Mouse (Mus musculus): ENCODE measurements around the gene Ldb3.

Ldb3 gene

GRCm38 (mm10) chr14:34511901-34512300 lies 76.6 kb downstream of the Ldb3 start:
- no peak for DNase-seq (ENCODE audit: low spot score in 2 of 2)

DNA sequence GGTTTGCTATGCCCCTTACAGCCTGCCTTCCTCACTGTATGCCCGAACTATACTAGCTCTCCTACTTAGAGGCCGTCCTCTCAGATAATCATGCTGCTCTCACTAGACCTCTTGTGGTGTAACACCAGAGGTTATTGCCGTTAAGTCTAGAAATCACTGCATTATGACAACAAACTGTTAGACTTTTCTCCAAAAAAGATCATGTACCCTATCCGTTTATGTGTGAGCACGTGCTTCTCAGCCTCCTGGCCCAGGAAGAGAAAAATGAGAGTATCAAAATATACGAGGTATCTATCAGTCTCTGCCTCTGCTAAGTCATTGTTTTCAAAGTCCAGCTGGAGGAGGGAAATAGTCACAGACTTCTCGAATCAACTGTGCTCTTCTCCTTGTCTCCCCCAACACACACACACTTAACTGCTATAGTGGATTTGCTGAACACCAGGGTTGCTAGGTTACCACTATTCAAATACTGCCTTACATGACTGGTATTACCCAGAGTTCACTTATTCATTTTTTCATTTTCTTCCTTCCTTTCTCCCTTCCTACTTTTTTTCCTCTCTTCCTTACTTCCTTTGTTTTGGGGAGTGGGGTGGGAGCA lies 79.5 kb downstream of the Ldb3 start:
- no peak for DNase-seq (ENCODE audit: low spot score in 2 of 2)

- no peak for DNase-seq (ENCODE audit: low spot score in 2 of 2)
Measured at GRCm38 (mm10) chr14:34508187-34508840, 80.2 kb downstream of the Ldb3 start.

DNA sequence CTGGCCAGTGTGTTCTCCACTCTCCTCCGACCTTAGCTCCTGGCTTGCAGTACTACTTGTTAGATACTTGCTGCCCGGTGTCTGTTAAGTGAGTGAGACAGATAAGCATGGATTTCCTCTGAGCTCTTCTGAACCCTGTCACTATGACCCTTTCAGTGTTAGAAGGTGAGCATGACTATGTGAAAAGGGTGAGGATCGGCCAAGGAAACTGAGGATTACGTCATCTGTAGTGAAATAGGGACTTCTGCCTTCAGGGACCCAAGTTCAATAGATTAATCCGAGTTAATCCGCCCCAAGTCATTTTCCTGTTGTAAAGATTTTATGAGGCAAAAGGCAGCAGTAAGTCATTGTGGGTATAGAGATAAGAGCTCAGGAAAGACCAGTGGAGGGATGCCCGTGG lies 83.2 kb downstream of the Ldb3 start:
- DNase-seq (ENCODE audit: low spot score in 2 of 2): no peak

DNA sequence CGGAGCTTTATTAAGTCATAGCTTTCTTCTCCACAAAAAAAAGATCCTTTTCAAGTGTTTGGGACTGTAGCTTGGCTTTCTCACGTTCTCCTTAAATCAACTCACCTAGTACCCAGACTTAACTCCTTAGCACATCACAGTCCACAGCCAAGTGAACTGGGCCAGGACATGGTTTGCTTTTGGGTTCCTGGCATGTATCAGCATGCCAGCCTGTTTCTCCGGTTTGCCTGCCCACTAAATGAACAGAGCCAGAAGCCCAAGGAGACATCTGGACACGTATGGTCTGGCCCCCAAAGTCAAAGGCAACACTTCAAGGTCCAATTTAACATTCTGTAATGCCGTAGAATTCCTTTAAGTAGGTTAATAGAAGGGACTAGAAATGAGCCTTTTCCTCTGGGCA lies 84.1 kb downstream of the Ldb3 start:
- DNase-seq (ENCODE audit: low spot score in 2 of 2): no peak

- DNase-seq (ENCODE audit: low spot score in 2 of 2): no peak
Measured at GRCm38 (mm10) chr14:34503759-34504158, 84.7 kb downstream of the Ldb3 start.

DNA sequence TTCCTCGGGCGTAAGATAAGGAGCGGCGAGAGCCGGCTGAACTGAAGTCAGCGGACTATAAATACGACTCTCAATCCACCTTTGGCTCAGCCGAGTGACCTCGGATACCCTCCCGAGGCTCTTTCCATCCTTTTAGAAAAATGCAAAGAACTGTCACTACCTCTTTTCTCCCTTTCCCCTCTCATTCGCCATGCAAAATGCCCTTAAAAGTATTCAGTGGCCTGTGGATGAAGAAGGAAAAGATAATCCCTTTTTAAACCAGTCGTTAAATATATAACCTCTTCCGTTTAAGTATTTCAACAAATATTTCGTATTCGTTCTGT lies 85.2 kb downstream of the Ldb3 start, which contains the start of gene Bmpr1a:
TSS of gene Bmpr1a (minus strand) at position 17 of the 323 bp plus-strand sequence.
- no peak for DNase-seq (ENCODE audit: low spot score in 2 of 2)

DNA sequence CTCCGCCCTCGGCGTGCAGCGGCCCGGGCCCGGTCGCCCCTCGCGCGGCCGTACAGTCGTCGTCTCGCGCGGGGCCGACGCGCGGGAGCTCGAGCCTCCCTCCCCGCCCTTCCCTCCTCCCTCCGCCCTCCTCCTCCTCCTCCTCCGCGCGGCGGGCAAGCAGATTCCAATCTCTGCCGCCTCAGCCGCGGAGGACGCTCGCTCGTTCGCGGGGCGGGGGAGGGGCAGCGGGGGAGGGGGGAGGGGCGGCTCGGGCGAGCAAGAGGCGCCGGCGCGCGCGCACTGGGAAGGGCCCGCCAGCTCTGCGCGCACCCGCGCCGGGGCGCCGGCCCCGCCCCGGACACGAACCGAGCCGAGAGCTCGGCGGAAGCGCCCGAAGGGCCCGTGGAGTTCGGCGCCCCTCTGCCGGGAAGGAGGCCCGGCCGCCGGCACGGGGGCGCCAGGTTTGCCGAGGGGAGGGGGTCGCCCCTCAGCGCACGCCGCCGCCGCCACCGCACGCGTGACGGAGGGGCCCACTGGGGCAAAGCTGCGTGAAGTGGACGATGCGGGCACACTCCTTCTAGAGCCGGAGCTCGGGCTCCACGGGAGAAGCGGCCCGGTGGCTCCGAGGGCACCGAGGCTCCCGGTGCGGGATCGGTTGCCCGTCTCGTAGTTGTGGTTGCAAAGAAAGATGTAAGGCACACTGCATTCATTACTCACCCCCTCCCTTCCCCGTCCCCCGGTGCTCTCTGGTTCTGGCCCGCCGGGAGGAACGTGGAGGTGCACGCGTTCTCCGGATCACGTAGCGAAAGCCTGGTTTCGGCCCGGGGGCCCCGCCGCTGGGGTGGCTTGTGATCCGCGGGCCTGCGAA lies 85.8 kb downstream of the Ldb3 start:
- peak; percentile 73 to 92 for DNase-seq (ENCODE audit: low spot score in 2 of 2)

GRCm38 (mm10) chr14:34501804-34502474 lies 86.5 kb downstream of the Ldb3 start:
- DNase-seq (ENCODE audit: low spot score in 2 of 2): peak; percentile 23 to 51

GRCm38 (mm10) chr14:34501447-34501803 lies 87.1 kb downstream of the Ldb3 start:
- no peak for DNase-seq (ENCODE audit: low spot score in 2 of 2)

- no peak for DNase-seq (ENCODE audit: low spot score in 2 of 2)
Measured at GRCm38 (mm10) chr14:34500309-34500708, 88.2 kb downstream of the Ldb3 start.

GRCm38 (mm10) chr14:34499664-34500063 lies 88.8 kb downstream of the Ldb3 start:
- DNase-seq (ENCODE audit: low spot score in 2 of 2): no peak

DNA sequence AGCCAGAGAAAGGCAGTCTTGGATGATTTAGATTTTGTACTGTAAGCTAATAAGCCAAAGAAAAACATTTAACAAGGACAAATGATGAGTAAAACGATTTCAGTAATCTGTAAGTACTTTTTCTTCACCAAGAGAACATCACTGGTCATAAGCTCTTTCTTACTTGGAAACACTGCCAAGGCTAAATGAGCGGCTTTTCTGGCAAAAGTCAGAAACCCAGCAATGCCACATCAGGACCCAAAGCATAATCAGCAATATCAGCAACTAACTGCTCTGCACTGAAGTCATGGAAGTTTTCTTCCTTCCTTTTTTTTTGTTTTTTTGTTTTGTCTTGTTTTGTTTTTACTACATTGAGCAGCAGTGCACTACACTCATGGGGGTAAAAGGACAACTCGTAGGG lies 91.1 kb downstream of the Ldb3 start:
- DNase-seq (ENCODE audit: low spot score in 2 of 2): no peak

- DNase-seq (ENCODE audit: low spot score in 2 of 2): no peak
Measured at GRCm38 (mm10) chr14:34493682-34494081, 94.8 kb downstream of the Ldb3 start.

DNA sequence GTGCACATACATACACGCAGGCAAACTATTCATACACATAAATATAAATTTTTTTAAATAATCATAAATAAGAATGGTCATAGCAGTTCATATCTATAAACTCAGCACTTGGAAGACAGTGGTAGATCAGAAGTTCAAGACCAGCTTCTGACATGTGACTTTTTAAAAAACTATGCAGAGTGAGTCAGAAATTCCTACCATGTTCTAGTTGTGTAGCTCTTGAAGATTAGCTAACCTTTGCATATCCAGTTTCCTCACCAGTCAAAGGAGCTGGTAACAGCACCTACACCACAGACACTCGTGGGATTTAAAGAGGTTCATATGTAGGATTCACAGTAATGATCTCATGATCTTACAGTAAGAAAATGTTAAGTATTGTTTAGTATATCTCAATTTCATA lies 95.8 kb downstream of the Ldb3 start:
- DNase-seq (ENCODE audit: low spot score in 2 of 2): no peak

DNA sequence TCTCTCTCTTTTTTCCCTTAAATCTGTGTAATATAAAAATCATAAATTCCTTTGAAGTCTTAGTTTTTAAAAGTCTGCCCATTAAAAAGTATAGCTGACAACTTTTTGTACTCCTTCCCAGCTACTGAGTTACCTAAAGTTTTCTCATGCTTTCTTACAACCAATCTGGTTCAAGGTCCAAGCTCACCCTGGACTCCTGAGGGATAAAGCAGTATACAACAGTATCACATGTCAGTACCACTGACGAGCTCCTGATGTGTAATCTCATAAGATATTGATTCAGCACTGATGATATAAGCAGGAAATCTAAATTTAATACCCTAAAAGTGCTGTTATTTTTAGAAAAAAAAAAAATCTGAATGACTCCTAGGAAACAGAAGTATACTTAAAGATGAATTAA lies 97.5 kb downstream of the Ldb3 start:
- no peak for DNase-seq (ENCODE audit: low spot score in 2 of 2)

- no peak for DNase-seq (ENCODE audit: low spot score in 2 of 2)
Measured at GRCm38 (mm10) chr14:34489928-34490327, 98.6 kb downstream of the Ldb3 start.

DNA sequence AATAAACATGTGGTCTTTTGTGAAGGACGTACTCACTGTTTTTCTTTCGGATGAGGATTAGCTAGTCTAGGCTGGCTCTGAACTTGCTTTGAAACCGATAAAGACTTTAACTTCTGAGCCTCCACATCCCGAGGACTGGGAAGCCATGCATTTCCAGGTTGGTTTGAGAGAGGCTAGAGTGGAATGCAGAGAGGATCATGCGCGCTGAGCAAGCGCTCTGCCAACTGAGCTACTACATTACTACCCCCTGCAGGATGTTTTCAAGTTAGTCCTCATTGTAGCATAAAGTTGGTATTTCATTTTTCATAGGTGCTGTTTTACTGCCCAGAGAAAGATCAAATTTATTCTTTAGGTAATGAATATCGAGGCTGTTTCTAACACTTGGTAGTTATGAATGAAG lies 102.3 kb downstream of the Ldb3 start:
- no peak for DNase-seq (ENCODE audit: low spot score in 2 of 2)

DNA sequence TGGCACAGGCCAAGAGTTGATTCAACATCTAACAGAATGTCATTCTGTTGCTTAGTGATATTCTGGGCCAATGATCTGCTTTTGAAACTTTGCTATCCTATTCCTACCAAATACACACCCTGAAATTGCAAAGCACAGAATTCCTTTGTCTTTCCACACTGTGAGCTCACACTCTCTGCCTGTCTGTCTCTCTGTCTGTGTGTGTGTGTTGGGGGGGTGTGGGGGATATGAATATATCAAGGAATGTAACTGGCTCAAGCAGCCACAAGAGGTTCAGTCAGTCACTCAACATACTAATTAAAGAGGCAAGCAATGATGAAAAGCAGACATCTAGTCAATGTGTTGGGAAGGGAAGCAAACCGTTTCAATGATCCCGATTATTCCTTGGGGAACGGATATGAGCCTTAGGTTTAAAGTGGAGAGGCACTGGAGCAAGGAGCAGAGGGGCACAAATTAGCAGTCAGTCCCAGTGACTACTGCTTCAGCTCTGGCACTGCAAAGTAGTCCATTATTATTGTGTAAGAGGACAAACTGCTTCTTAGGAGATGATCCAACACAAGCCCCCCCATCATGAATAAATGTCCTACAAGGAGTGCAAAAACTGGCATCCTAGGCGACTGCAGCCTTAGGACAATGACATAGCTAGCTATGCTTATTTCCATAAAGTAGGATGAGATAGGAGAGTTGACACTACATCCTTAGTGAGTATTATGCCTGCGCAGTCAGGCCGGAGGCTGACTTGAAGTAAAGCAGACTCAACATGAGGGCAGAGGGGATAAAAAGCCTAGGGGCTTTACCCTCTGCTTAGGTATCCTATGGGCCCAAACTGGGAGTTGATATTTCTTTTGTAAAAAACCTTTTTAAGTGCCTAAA lies 104.8 kb downstream of the Ldb3 start:
- no peak for DNase-seq (ENCODE audit: low spot score in 2 of 2)

Measured in cerebellum, postnatal 4 days (tissue).